ENCODE assay signal across 10 mouse cellular contexts in genomic region chr16:45654465-45654864, GRCm38 (mm10). TPM values are rescaled to one million over a fixed set of nuclear protein-coding genes. Genes with fewer than 3 reads are reported as not detected.
DNase-seq lines count a peak whose midpoint lies in the region; ATAC-seq lines count a peak whose summit lies in the region.
"Had no signal": no experiment of that assay in that cellular context is flagged by ENCODE, and none has a peak within 500 bp of the region (broad histone marks: within the 10 kb centered on the region; RNA-seq: fewer than 3 reads in every experiment).

No protein-coding gene starts in this region.

- no peak for ATAC-seq in hindbrain, embryonic 12.5 days (ENCODE audit: low FRiP score)
- no peak for ATAC-seq in neural tube, embryonic 13.5 days (ENCODE audit: low read depth)
- no peak for ATAC-seq in liver, embryonic 16.5 days (ENCODE audit: low read depth)

- H3K9me3 ChIP-seq in hindbrain, embryonic 12.5 days (replicated peaks) = no peaks in the 10 kb centered on the region
- H3K9me3 ChIP-seq in hindbrain, embryonic 10.5 days = no peaks in the 10 kb centered on the region
- H3K9me3 ChIP-seq in neural tube, embryonic 13.5 days = no peaks in the 10 kb centered on the region
- H3K9me3 ChIP-seq in liver, embryonic 16.5 days (replicated peaks; ENCODE audit: control insufficient read depth, low read length) = no peaks in the 10 kb centered on the region

- DNase-seq in hindbrain, embryonic 10.5 days (ENCODE audit: low spot score) = no peak
- DNase-seq in neural tube, embryonic 10.5 days (ENCODE audit: extremely low spot score, low spot score) = no peak
- no peak for DNase-seq in natural killer cell, adult 2 months (ENCODE audit: low spot score in 2 of 2)
- no peak for DNase-seq in gastrocnemius, postnatal 36 days
- DNase-seq: spleen, adult 18-20 months had no signal

- H3K4me2 ChIP-seq in hindbrain, embryonic 12.5 days (replicated peaks) = 0 out of 2 replicates have a peak overlapping the region, but pooled peaks have one; percentile 57
- H3K4me2 ChIP-seq in neural tube, embryonic 13.5 days = peak overlapping the region; percentile 55
- H3K4me2 ChIP-seq in liver, embryonic 16.5 days (ENCODE audit: low read depth, low read length) = peak overlapping the region; percentile 65

- peaks cover 8% of the 10 kb centered on the region for H3K4me1 ChIP-seq in hindbrain, embryonic 12.5 days
- peaks cover 10% of the 10 kb centered on the region for H3K4me1 ChIP-seq in hindbrain, embryonic 10.5 days (replicated peaks)
- H3K4me1 ChIP-seq in neural tube, embryonic 13.5 days (replicated peaks) = peaks cover 7% of the 10 kb centered on the region; the same call in 1 of the 2 replicates
- H3K4me1 ChIP-seq in liver, embryonic 16.5 days (ENCODE audit: control insufficient read depth, low read depth, low read length) = no peaks in the 10 kb centered on the region; the same call in 1 of the 2 replicates

- no peak overlapping the region for H3K4me3 ChIP-seq in hindbrain, embryonic 12.5 days
- H3K4me3 ChIP-seq in hindbrain, embryonic 10.5 days = no peak overlapping the region; the same call in 1 of the 2 replicates
- H3K4me3 ChIP-seq in neural tube, embryonic 13.5 days = no peak overlapping the region
- no peak overlapping the region for H3K4me3 ChIP-seq in liver, embryonic 16.5 days (ENCODE audit: low read depth, low read length)

- intact Hi-C loops in gastrocnemius, postnatal 36 days (cut with DNase I) = no loop called here

- H3K9ac ChIP-seq in hindbrain, embryonic 12.5 days = no peak overlapping the region
- no peak overlapping the region for H3K9ac ChIP-seq in neural tube, embryonic 13.5 days
- H3K9ac ChIP-seq in liver, embryonic 16.5 days (ENCODE audit: low read depth, low read length) = no peak overlapping the region

- no peaks in the 10 kb centered on the region for H3K36me3 ChIP-seq in hindbrain, embryonic 12.5 days
- no peaks in the 10 kb centered on the region for H3K36me3 ChIP-seq in hindbrain, embryonic 10.5 days
- no peaks in the 10 kb centered on the region for H3K36me3 ChIP-seq in neural tube, embryonic 13.5 days
- no peaks in the 10 kb centered on the region for H3K36me3 ChIP-seq in liver, embryonic 16.5 days (ENCODE audit: control insufficient read depth, insufficient read depth)

- H3K27ac ChIP-seq in hindbrain, embryonic 12.5 days = no peak overlapping the region
- no peak overlapping the region for H3K27ac ChIP-seq in hindbrain, embryonic 10.5 days
- no peak overlapping the region for H3K27ac ChIP-seq in neural tube, embryonic 13.5 days (replicated peaks)
- no peak overlapping the region for H3K27ac ChIP-seq in liver, embryonic 16.5 days (ENCODE audit: low read length)

- H3K27me3 ChIP-seq in hindbrain, embryonic 12.5 days = peaks cover 18% of the 10 kb centered on the region
- H3K27me3 ChIP-seq in hindbrain, embryonic 10.5 days (ENCODE audit: insufficient read depth, poor library complexity, severe bottlenecking) = peaks cover 26% of the 10 kb centered on the region
- peaks cover 20% of the 10 kb centered on the region for H3K27me3 ChIP-seq in neural tube, embryonic 13.5 days
- no peaks in the 10 kb centered on the region for H3K27me3 ChIP-seq in liver, embryonic 16.5 days (ENCODE audit: control insufficient read depth, insufficient read depth, low read depth, low read length)

- WGBS in hindbrain, embryonic 12.5 days = 70% methylated on average over 9 of the region's 9 CpGs
- 54% methylated on average over 9 of the region's 9 CpGs for WGBS in hindbrain, embryonic 10.5 days
- 65% methylated on average over 9 of the region's 9 CpGs for WGBS in neural tube, embryonic 13.5 days
- 67% methylated on average over 9 of the region's 9 CpGs for WGBS in liver, embryonic 16.5 days (ENCODE audit: insufficient replicate concordance)

RNA-seq across cellular contexts. Expression of gene BC016579, which starts 0.6 kb away (rescaled TPM):
- 0.27 TPM in 1 of 2 replicates, not detected in the other for polyA plus RNA-seq in hindbrain, embryonic 12.5 days (2016; fragmentation: Nextera tagmentation; extraction: Ambion mirVana)
- not detected in 2 replicates for polyA plus RNA-seq in hindbrain, embryonic 10.5 days (2016; fragmentation: Nextera tagmentation; extraction: Ambion mirVana)
- polyA plus RNA-seq in neural tube, embryonic 13.5 days (2015; fragmentation: Nextera tagmentation; extraction: Ambion mirVana) = not detected in 2 replicates
- 0.27 and 0.32 TPM in 2 replicates for polyA plus RNA-seq in liver, embryonic 16.5 days (2015; fragmentation: Nextera tagmentation; extraction: Ambion mirVana)
- total RNA-seq in gastrocnemius, postnatal 36 days (2021) = not detected
- total RNA-seq: heart, adult 8-10 months had no signal

RNA-seq across cellular contexts. Expression of gene Tmprss7, which starts 39.0 kb away (rescaled TPM):
- polyA plus RNA-seq in hindbrain, embryonic 12.5 days (2016; fragmentation: Nextera tagmentation; extraction: Ambion mirVana) = 0.23 and 0.31 TPM in 2 replicates
- 0.29 and 0.31 TPM in 2 replicates for polyA plus RNA-seq in hindbrain, embryonic 10.5 days (2016; fragmentation: Nextera tagmentation; extraction: Ambion mirVana)
- 0.24 and 0.41 TPM in 2 replicates for polyA plus RNA-seq in neural tube, embryonic 13.5 days (2015; fragmentation: Nextera tagmentation; extraction: Ambion mirVana)
- 0.11 and 0.13 TPM in 2 replicates for polyA plus RNA-seq in liver, embryonic 16.5 days (2015; fragmentation: Nextera tagmentation; extraction: Ambion mirVana)
- total RNA-seq in gastrocnemius, postnatal 36 days (2021) = not detected
- total RNA-seq: heart, adult 8-10 months had no signal

RNA-seq across cellular contexts. Expression of gene Gcsam, which starts 44.3 kb away (rescaled TPM):
- polyA plus RNA-seq in hindbrain, embryonic 12.5 days (2016; fragmentation: Nextera tagmentation; extraction: Ambion mirVana) = 0.08 TPM in 1 of 2 replicates, not detected in the other
- polyA plus RNA-seq in hindbrain, embryonic 10.5 days (2016; fragmentation: Nextera tagmentation; extraction: Ambion mirVana) = 0.08 TPM in 1 of 2 replicates, not detected in the other
- polyA plus RNA-seq in neural tube, embryonic 13.5 days (2015; fragmentation: Nextera tagmentation; extraction: Ambion mirVana) = 0.10 TPM in 1 of 2 replicates, not detected in the other
- 1.8 and 1.9 TPM in 2 replicates for polyA plus RNA-seq in liver, embryonic 16.5 days (2015; fragmentation: Nextera tagmentation; extraction: Ambion mirVana)
- total RNA-seq in gastrocnemius, postnatal 36 days (2021) = under 1 TPM in 1 of 2 experiments, not detected in 1; 0.07 TPM
- total RNA-seq: layer of hippocampus, adult 8-10 months had no signal
